Mouse (Mus musculus) myocyte (in vitro differentiated cells): ENCODE measurements around the gene Tiam1. TPM values are rescaled to one million over a fixed set of nuclear protein-coding genes. Genes with fewer than 3 reads are reported as not detected.

Experiments used
- H3K27me3 ChIP-seq: one replicate; pipeline ENCODE4 v1.6.1; 2011; ENCODE audit not compliant: control insufficient read depth, insufficient read depth, insufficient read length
- H3K36me3 ChIP-seq: one replicate; pipeline ENCODE4 v1.6.1; 2011; ENCODE audit not compliant: control insufficient read depth, insufficient read depth
- H3K4me2 ChIP-seq: one replicate; pipeline ENCODE4 v1.6.1; 2011; ENCODE audit warnings: low read depth, control low read depth
- H3K4me3 ChIP-seq: one replicate; pipeline ENCODE4 v1.5.1; 2011; ENCODE audit warnings: mild to moderate bottlenecking, control low read depth, moderate library complexity
- H3K79me2 ChIP-seq: one replicate; pipeline ENCODE4 v1.6.1; 2011; ENCODE audit not compliant: control insufficient read depth, insufficient read depth
- H3ac ChIP-seq: one replicate; pipeline ENCODE4 v1.6.1; 2011; ENCODE audit not compliant: control insufficient read depth, insufficient read length
- CEBPB ChIP-seq: IDR thresholded peaks from 2 replicates; pipeline ENCODE4 v1.6.1; 2011; ENCODE audit warnings: mild to moderate bottlenecking, moderate library complexity; ENCODE audit not compliant: poor library complexity, insufficient read depth, severe bottlenecking
- E2F4 ChIP-seq: IDR thresholded peaks from one replicate; pipeline ENCODE4 v1.6.1; 2011; ENCODE audit warnings: mild to moderate bottlenecking, control low read depth, moderate library complexity; ENCODE audit not compliant: insufficient read depth
- MAX ChIP-seq: IDR thresholded peaks from one replicate; pipeline ENCODE4 v1.6.1; 2011; ENCODE audit warnings: low read depth, mild to moderate bottlenecking, control low read depth
- MYOD1 ChIP-seq, 3 experiments: IDR thresholded peaks; one replicate each; pipeline ENCODE4 v1.6.1; 2011; ENCODE audit warnings: control low read depth in 2 of 3, low read depth in 2 of 3, mild to moderate bottlenecking in 2 of 3, moderate library complexity in 1 of 3; ENCODE audit not compliant: insufficient read length in 2 of 3, control insufficient read depth in 1 of 3
- MYOG ChIP-seq, 3 experiments: IDR thresholded peaks; one replicate each; pipeline ENCODE4 v1.6.1; 2011; ENCODE audit warnings: control low read depth in 2 of 3, low read depth in 2 of 3, mild to moderate bottlenecking in 2 of 3; ENCODE audit not compliant: insufficient read length in 2 of 3, control insufficient read depth in 1 of 3, insufficient read depth in 1 of 3
- POLR2A ChIP-seq: IDR thresholded peaks from one replicate; pipeline ENCODE4 v1.6.1; 2011; ENCODE audit warnings: low read depth, mild to moderate bottlenecking, control low read depth, moderate library complexity; ENCODE audit not compliant: insufficient read length
- POLR2AphosphoS2 ChIP-seq: IDR thresholded peaks from one replicate; pipeline ENCODE4 v1.6.1; 2011; ENCODE audit warnings: low read depth, control low read depth; ENCODE audit not compliant: insufficient read length
- REST ChIP-seq: IDR thresholded peaks from one replicate; pipeline ENCODE4 v1.6.1; 2011; ENCODE audit warnings: mild to moderate bottlenecking, control low read depth, moderate library complexity; ENCODE audit not compliant: insufficient read depth, insufficient read length
- SRF ChIP-seq: IDR thresholded peaks from one replicate; pipeline ENCODE4 v1.6.1; 2011; ENCODE audit warnings: low read depth; ENCODE audit not compliant: control insufficient read depth, insufficient read length
- TCF12 ChIP-seq: IDR thresholded peaks from one replicate; pipeline ENCODE4 v1.6.1; 2011; ENCODE audit warnings: mild to moderate bottlenecking, control low read depth; ENCODE audit not compliant: poor library complexity, insufficient read depth, severe bottlenecking
- TCF3 ChIP-seq: IDR thresholded peaks from one replicate; pipeline ENCODE4 v1.6.1; 2011; ENCODE audit warnings: low read depth, control low read depth; ENCODE audit not compliant: insufficient read length
- USF1 ChIP-seq: IDR thresholded peaks from one replicate; pipeline ENCODE4 v1.6.1; 2011; ENCODE audit warnings: low read depth, mild to moderate bottlenecking, control low read depth, moderate library complexity
- polyA plus RNA-seq: library from polyadenylated mRNA; unstranded; fragments of >200 nt; fragmentation: generic; extraction: Trizol; gene quantifications from one replicate; pipeline ENCODE4 v1.2.1, GENCODE M21; 2012; ENCODE audit warnings: missing spikeins

Tiam1 gene
- polyA plus RNA-seq, 1 experiment, result 2.2 TPM

DNA sequence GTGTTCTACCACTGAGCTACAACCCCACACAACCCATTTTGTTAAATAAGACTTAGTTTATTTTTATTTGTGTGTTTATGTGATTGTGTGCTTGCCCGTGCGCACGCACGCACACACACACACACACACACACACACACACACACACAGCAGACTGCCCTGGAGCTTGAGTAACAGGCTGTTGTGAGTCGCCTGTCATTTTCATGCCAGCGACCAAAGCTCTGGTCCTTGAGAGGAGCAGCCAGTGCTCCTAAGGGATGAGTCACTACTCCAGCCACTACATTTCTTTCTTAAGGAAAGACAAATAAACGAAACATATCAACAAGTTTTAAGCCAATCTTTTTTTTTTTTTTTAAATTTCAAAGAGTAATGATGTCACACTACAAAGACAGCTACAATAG, 236.7 kb downstream of the Tiam1 start:
- H3K27me3 ChIP-seq, result no peaks in the 10 kb centered on the region
- H3ac ChIP-seq, result no peak overlapping the region
- no peak overlapping the region for H3K4me2 ChIP-seq
- H3K4me3 ChIP-seq, result no peak overlapping the region
- H3K79me2 ChIP-seq, result no peaks in the 10 kb centered on the region
- no peaks in the 10 kb centered on the region for H3K36me3 ChIP-seq
- TF ChIP-seq MAX (no peak), CEBPB (no peak), POLR2A (no peak), SRF (no peak), USF1 (no peak), MYOG (IDR thresholded peaks at IDR 0.05; ENCODE audit: control insufficient read depth in 1 of 3, insufficient read depth in 1 of 3, insufficient read length in 2 of 3, low read depth in 2 of 3) (no peak), REST (no peak), MYOD1 (IDR thresholded peaks at IDR 0.05; ENCODE audit: control insufficient read depth in 1 of 3, insufficient read length in 2 of 3, low read depth in 2 of 3) (no peak), E2F4 (no peak), TCF3 (no peak), POLR2AphosphoS2 (no peak), TCF12 (no peak)

DNA sequence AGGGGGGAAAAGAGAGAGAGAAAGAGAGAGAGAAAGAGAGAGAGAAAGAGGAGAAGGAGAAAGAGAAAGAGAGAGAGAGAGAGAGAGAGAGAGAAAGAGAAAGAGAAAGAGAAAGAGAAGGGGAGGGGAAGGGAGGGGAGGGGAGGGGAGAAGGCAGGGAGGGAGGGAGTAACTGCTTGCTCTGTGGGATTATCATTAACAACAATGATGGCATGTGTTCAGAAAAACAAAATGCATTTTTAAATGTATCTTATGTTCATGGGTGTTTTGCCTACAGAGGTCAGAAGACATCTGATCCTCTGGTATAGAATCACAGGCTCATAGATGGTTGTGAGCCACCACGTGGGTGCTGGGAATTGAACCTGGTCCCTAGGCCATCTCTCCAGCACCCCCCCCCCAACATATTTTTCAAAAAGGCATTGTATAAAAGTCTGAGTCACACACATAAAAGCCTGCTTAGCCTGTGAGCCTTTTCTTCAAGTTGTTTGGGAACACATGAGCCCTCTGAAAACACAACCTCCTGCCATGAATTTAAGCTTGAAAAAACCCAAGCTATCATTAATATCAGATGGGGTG, 237.8 kb downstream of the Tiam1 start:
- TF ChIP-seq MYOD1 (IDR thresholded peaks at IDR 0.05; ENCODE audit: control insufficient read depth in 1 of 3, insufficient read length in 2 of 3, low read depth in 2 of 3) (no peak), E2F4 (no peak), MAX (no peak), POLR2A (no peak), CEBPB (no peak), POLR2AphosphoS2 (no peak), MYOG (IDR thresholded peaks at IDR 0.05; ENCODE audit: control insufficient read depth in 1 of 3, insufficient read depth in 1 of 3, insufficient read length in 2 of 3, low read depth in 2 of 3) (no peak)
- H3K4me2 ChIP-seq, result no peak overlapping the region
- H3K4me3 ChIP-seq, result no peak overlapping the region
- H3ac ChIP-seq, result no peak overlapping the region
- no peaks in the 10 kb centered on the region for H3K36me3 ChIP-seq
- no peaks in the 10 kb centered on the region for H3K79me2 ChIP-seq
- no peaks in the 10 kb centered on the region for H3K27me3 ChIP-seq

DNA sequence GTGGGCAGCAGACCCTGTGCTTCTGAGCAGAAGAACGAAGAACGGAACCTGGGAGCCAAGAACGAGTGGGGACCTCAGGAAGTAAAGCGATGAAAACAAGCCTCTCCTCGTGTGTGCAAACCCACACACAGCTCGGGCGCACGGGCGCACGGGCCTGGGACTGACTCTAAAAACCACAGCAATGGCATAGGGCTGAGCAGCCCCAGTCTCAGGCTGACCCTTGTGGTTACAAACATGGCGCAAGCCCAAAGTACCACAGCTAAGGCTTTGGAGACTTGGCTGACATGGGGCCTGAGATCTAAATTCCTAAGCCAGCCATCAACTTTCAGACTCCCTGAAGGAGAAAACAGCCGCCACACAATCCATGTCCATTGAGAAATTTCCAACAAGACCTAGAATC, 239.4 kb downstream of the Tiam1 start:
- Histone ChIP-seq H3K4me2 (no peak overlapping the region), H3K4me3 (no peak overlapping the region), H3K27me3 (no peaks in the 10 kb centered on the region), H3K79me2 (no peaks in the 10 kb centered on the region), H3ac (no peak overlapping the region), H3K36me3 (no peaks in the 10 kb centered on the region)
- TF ChIP-seq TCF12, result no peak
- TF ChIP-seq POLR2A, result no peak

DNA sequence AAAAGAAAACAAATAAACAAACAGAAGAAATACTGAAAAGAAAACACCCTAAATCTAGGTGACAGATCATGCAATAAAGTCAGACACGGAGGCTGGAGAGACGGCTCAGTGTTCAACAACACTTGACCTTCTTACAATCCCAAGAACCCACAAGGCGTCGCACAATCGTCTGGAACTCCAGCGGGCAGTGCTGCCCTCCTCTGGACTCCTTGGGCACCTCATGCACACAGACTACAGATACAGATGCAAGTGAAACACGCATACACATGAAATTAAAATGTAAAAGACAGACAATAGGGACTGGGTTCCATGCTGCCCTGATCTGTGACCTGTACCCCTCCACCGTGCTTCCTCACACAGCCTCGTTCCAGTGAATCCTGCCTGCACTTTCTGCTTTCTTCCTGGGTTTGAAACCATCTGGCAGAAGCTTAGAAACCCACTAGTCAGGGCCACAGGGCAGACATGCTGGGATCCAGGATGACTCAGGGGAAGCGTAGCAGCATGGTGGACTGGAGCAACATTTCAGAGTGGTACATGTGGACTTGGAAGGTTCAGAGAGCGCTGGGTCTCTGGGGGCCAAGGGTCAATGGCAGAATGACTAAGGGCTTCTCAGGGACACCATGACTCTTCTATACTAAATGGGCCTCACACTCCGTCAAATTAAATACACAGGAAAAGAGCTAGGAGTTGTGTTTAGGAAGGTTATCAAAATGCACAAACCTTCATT, 240.8 kb downstream of the Tiam1 start:
- H3K4me2 ChIP-seq, result no peak overlapping the region
- no peak overlapping the region for H3ac ChIP-seq
- H3K4me3 ChIP-seq, result no peak overlapping the region
- TF ChIP-seq MAX, result no peak
- H3K27me3 ChIP-seq, result no peaks in the 10 kb centered on the region
- no peaks in the 10 kb centered on the region for H3K79me2 ChIP-seq
- no peaks in the 10 kb centered on the region for H3K36me3 ChIP-seq

DNA sequence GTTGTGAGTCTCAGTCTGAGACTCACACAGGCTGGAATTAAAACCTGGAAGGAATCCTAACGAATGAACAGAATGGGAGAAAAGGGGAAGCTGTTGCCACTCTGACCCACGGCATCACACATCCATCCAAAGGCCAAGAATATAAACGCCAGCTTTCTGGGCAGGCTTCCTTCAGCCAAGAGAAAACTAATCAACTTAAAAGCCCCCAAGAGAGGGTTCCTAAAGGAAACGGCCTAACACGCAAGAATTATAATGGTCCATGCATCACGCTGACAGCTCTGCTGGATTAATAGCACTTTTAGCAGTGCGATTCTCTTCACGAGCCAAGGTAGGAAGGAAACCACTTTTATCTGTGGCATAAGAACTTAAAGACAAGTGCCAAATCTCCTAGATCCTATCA, 242.9 kb downstream of the Tiam1 start:
- Histone ChIP-seq H3ac (no peak overlapping the region), H3K4me3 (no peak overlapping the region), H3K36me3 (no peaks in the 10 kb centered on the region), H3K4me2 (no peak overlapping the region), H3K27me3 (no peaks in the 10 kb centered on the region), H3K79me2 (no peaks in the 10 kb centered on the region)
- no peak for TF ChIP-seq MYOG (IDR thresholded peaks at IDR 0.05; ENCODE audit: control insufficient read depth in 1 of 3, insufficient read depth in 1 of 3, insufficient read length in 2 of 3, low read depth in 2 of 3)

DNA sequence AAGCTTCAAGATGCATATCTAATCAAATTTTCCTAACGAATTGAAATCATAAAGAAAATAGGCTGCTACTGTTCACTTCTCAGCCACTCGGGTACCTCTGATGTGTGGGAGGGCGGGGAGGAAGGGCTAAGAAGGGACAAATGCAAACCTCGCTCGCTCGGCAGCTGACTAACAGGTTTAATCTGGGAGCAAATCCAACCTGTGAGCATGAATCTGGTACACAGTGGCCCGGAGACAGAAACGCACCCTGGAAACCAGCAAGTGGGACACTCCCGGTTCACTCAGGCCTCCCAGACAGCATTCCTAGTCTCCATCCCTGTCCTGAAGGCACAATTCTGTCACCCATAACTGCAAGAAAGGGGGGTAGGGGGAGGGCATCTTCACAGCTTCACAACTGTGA, 244.4 kb downstream of the Tiam1 start:
- Histone ChIP-seq H3K36me3 (no peaks in the 10 kb centered on the region), H3K4me3 (no peak overlapping the region), H3K27me3 (no peaks in the 10 kb centered on the region), H3K4me2 (no peak overlapping the region), H3K79me2 (no peaks in the 10 kb centered on the region), H3ac (no peak overlapping the region)
- no peak for TF ChIP-seq USF1
